Mouse (Mus musculus) adrenal gland, adult (tissue): ENCODE results near the gene Hpse2.
A peak's percentile ranks its signal among the peaks of the same experiment; 100 is the strongest.
"Not testable (repeated sequence)": the region's sequence is repeated elsewhere in the genome, so short reads cannot be mapped to it uniquely, and the experiment has no call there.

ENCODE experiments used
- DNase-seq, 2 experiments: peaks; one replicate each; pipeline ENCODE4 v3.0.0; 2022 to 2023; ENCODE audit warnings: low spot score in 1 of 2; ENCODE audit not compliant: inconsistent age in 2 of 2

The Hpse2 gene

DNA sequence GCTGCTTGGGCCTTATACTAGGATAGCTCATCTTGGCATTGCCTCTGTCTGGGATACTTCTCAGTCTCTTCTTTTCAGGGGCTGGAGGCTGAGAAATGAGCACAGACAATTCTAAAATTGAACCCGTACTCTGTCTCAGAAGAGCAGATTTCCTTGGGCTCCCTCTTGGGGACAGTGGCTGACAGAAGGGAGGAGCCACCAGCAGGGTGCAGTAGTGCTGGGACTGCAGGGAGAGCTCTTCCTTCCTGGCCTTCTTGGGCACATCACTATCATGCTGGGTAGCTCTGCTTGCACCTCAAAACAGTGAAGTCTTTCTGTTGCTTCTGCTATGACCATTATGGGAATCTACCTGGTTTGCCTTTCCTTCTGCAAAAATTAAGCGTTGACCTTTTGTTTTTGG is 603.0 kb downstream of the Hpse2 start:
- no peak for DNase-seq

- not testable (repeated sequence) for DNase-seq
Observed at GRCm38 (mm10) chr19:42780156-42780538, 608.0 kb downstream of the Hpse2 start.

DNA sequence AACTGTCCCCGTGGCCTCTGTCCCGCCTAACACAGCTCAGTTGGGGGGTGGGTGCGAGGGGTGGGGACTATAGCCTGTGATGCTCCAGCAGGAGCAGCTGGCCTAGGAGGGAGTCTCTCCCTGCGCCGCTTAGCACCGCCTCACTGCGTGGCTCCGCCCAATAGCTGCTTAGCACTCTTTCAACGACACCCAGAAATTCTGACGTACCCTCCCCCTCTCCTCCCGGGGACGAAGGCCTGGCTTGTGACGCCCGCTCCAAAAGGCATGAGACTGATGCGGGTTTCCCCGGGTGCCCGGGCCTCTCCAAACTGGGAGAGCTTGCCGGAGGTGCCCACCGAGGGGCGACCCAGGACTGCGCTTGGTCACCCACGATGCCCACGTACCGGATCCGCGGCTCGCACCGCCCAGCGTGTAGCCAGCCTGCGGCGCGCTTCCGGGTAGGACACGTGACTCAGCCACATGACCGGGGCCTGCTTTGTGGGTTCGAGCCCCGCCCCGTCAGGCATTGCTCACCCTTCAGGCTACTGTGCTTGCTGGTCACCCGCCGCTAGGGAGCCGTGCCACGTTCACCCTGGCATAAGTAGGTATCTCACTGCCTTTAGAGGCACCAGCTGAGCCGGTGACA is 608.5 kb downstream of the Hpse2 start, which contains the start of gene Hps1:
Hps1 (minus strand) TSS at position 448 of the 625 bp plus-strand sequence.
- peak; percentile 93 to 97 for DNase-seq

GRCm38 (mm10) chr19:42777801-42778200 is 610.4 kb downstream of the Hpse2 start:
- DNase-seq = peak; percentile 53 to 66

DNA sequence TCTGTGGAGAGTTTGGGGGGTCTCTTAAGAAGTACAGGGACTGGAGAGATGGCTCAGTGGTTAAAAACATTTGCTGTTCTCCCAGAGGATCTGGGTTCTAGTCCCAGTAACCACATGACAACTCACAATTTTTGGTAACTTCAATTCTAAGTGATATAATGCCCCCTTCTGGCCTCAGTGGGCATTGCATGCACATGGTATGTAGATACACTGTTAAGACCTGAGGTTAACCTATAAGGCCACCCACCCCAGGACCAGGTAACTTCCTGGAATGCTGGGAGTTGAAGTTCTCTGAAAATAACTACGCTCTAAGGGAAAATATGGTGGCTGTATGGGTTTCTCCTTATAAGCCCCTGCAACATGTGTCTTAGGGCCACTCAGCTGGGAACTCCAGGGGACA is 611.3 kb downstream of the Hpse2 start:
- peak in 1 of 2 experiments; percentile 70 for DNase-seq

GRCm38 (mm10) chr19:42770141-42770872 is 617.8 kb downstream of the Hpse2 start:
- DNase-seq = peak; percentile 82 to 84

- no peak for DNase-seq
Observed at GRCm38 (mm10) chr19:42769648-42770047, 618.5 kb downstream of the Hpse2 start.

DNA sequence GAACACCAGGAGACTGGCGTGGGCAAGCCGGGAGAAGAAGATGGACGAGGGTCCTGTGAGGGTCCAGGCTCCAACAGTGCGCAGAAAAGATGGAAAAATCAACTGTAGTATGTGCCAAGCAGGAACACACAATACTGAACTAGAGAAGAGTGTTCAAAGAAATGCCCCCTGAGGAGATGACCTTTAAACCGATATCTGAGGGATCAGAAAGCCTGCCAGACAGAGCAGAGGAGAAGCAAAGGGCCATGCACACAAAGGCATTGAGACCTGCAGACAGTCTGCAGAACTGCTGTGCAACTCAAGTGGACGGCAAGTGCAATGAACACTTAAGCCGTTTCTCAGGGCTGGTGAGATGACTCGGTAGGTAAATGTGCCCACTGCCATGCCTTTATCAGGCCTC is 620.8 kb downstream of the Hpse2 start:
- no peak for DNase-seq

- DNase-seq = no peak
Observed at GRCm38 (mm10) chr19:42764398-42764797, 623.8 kb downstream of the Hpse2 start.

- peak; percentile 42 to 44 for DNase-seq
Observed at GRCm38 (mm10) chr19:42756671-42757070, 631.5 kb downstream of the Hpse2 start.

- DNase-seq = peak; percentile 32 to 61
Observed at GRCm38 (mm10) chr19:42755148-42755870, 632.8 kb downstream of the Hpse2 start.

- DNase-seq = peak; percentile 90 to 96
Observed at GRCm38 (mm10) chr19:42753141-42753917, 634.8 kb downstream of the Hpse2 start.

DNA sequence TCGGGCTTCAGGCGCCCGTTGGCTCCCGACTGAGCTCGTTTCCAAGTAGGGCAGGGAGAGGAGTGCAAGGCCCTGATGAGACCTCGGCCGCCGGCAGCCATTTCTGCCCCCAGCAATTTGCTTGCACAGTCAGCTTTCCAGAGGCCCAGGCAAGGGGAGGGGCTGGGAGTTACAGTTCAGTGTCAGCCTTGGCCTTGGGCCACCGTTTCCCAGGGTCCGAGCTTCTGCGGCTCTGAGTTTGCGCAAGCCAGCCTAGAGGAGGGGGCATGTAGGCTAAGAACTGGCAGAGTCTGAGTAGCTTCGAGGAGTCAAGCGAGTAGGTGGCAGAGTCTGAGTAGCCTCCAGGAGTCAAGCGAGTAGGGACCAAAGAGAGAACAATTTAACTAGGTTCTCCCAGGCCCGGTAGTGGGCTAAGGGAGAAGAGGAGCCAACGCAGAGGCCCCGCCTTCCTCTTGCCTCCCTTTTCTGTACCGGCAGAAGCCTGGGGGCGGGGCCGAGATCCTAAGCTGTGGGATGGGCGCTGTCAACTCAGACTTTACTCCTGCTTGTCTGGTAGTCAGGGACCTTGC is 635.7 kb downstream of the Hpse2 start, which contains the start of gene Pyroxd2:
Pyroxd2 (minus strand) TSS at position 413 of the 569 bp plus-strand sequence.
- DNase-seq = peak; percentile 92 to 96

GRCm38 (mm10) chr19:42750196-42750595 is 638.0 kb downstream of the Hpse2 start:
- DNase-seq = no peak

DNA sequence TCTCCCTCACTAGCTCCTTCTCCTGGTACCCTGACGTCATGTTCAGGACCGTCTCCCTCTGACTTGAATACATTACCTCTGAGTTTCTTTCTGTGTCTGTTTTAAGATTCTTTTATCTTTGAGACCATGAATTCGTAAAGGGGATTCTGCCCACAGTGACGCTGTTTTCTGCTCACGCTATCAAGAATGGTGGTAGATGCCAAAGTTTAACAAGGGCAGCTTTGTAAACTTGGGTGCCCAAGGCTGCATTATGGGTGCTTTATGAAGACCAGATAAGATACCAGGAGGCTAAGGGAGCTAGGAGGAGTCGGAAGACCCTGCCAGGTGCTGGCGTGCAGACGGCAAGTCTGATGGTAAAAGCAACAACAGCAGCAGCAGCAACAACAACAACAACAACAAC is 641.5 kb downstream of the Hpse2 start:
- no peak for DNase-seq

DNA sequence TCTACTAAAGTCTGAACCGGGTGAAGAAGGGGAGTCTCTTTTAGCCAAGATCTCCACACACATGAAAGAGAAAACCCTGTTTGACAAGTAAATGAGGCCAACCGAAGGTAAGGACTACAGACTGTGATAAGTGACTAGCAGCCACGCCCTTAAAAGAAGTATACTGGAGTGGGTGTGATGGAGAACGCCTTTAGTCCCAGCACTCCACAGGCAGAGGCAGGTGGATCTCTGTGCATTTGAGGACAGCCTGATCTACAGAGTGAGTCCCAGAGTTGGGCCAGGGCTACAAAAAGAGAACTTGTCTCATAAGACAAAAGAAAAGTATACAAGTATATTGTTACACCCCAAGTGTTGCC is 642.3 kb downstream of the Hpse2 start:
- DNase-seq = no peak

DNA sequence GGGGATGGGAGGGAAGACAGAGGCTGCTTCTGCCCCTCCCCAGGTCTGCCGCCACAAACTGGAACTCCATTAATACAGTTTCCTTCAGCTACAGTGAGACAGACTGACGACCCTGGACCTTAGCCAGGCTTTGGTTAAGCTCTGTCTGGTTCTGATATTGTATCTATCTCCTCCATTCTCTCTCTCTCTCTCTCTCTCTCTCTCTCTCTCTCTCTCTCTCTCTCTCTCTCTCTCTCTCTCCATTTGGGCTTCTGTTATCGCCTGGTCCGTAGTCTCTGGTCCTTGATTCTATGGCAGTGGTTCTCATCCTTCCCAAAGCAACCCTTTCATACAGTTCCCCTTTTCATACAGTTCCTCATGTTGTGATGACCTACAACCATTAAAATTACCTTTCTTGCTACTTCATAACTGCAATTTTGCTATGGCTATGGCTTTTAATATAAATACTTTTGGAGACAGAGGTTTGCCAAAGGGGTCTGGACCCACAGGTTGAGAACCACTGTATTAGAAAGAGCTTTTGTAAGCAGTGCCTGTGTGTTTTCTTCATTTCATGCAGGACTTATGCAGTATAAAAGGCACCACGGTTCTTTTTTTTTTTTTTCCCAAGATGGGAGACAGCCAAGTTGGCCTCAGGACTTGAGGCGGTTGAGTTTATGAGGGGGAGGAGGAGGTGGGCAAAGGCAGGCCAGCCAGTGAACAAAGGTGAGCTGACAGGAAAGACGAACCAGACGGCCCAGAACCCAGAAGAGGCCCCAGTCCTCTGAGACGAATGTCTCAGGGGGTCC is 642.9 kb downstream of the Hpse2 start:
- no peak for DNase-seq

DNA sequence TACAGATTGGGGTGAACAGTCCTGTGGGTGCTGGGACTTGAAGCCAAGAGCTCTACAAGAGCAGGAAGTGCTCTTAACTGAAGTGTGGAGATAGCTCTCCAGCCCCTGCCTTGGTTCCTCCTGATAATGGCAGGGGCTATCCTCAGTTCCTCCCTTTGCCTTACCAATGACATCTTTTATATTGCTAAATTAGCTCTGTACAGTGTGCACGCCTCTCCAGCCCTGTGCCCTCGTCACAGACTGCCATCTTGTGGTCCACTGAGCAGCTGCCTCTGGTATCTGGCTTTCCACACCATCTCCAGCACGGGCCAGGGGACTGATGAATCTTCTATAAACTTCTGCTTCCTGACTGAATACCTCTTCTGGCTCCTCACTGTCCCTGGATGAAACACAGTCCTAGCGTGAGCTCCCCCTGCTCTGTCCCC is 644.0 kb downstream of the Hpse2 start:
- peak; percentile 62 to 82 for DNase-seq

DNA sequence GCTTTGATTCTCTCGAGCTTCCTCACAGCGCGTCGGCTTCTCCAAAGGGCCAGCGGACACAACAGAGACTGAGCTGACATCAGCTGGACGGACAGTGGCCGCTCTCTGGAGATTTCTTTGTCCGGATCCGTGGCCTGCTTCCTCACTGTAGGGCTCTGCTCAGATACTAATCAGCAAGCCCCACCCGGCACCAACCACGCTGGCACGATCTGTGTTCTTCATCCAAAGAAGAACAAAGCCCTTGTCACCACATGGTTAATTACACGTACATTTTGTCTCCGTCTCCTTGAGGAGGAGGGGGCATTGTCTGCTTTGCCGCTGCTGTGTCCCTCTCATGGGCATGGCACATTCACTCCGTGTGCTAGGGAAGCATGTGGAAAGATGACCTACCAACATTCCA is 644.9 kb downstream of the Hpse2 start:
- no peak for DNase-seq

DNA sequence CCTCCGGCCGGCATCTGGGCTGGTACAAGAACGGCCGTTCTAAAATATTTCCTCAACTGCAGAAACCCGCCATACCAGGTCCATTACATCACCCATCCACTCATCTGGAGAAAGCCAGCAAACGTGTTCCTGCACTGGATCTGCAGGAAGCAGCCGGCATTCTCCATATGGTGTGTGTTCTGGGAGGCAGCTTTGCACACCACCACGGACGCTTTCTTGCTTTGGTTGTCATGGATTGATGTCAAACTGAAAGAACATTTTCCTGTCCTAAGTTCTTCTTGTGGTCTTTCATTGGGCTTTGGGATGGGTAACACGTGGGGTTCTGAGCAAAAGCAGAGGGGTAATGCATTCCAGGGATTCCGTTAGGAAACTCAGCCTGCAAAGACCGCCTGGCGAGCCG is 646.3 kb downstream of the Hpse2 start:
- DNase-seq = no peak
